Mouse (Mus musculus): ENCODE measurements at regions not wholly inside any gene's neighbourhood (a gene's known extent, or its start where the extent isn't known, plus 50 kb on each side); places are given as distances from the start of the nearest gene placed in this dataset.
"Not testable (repeated sequence)": the region's sequence is repeated elsewhere in the genome, so short reads cannot be mapped to it uniquely, and the experiment has no call there.

- no peak for DNase-seq
- H3K4me3 ChIP-seq (replicated peaks; ENCODE audit: insufficient read depth, low read depth, low read length): no peak overlapping the region
Observed at GRCm38 (mm10) chrX:110269652-110270051, 544.4 kb upstream of the Pou3f4 start.

GRCm38 (mm10) chrX:110274277-110274676 lies 539.8 kb upstream of the Pou3f4 start:
- not testable (repeated sequence) for H3K27me3 ChIP-seq (ENCODE audit: control insufficient read depth, insufficient read depth, low read length); H3K27ac ChIP-seq (ENCODE audit: insufficient read depth, low read length); H3K4me3 ChIP-seq (replicated peaks; ENCODE audit: insufficient read depth, low read depth, low read length); H3K4me1 ChIP-seq (ENCODE audit: control insufficient read depth, insufficient read depth, low read length); DNase-seq
- 92% methylated on average over 3 of the region's 3 CpGs for WGBS

More at GRCm38 (mm10) chrX:110269652-110270051, 544.4 kb upstream of the Pou3f4 start:
- H3K27me3 ChIP-seq (ENCODE audit: control insufficient read depth, insufficient read depth, low read length): no peaks in the 10 kb centered on the region
- TF ChIP-seq CTCF (IDR thresholded peaks at IDR 0.05; ENCODE audit: borderline replicate concordance, insufficient read depth, low read depth, low read length): no peak
- TF ChIP-seq POLR2A (IDR thresholded peaks at IDR 0.05; ENCODE audit: borderline replicate concordance, insufficient read depth, low read length): no peak
- no peak overlapping the region for H3K27ac ChIP-seq (ENCODE audit: insufficient read depth, low read length)
- H3K4me1 ChIP-seq (ENCODE audit: control insufficient read depth, insufficient read depth, low read length): no peaks in the 10 kb centered on the region

GRCm38 (mm10) chrX:110275390-110275789 lies 538.7 kb upstream of the Pou3f4 start:
- no peak for DNase-seq
- Histone ChIP-seq H3K27ac (ENCODE audit: insufficient read depth, low read length) (no peak overlapping the region), H3K4me3 (replicated peaks; ENCODE audit: insufficient read depth, low read depth, low read length) (no peak overlapping the region), H3K27me3 (ENCODE audit: control insufficient read depth, insufficient read depth, low read length) (no peaks in the 10 kb centered on the region), H3K4me1 (ENCODE audit: control insufficient read depth, insufficient read depth, low read length) (no peaks in the 10 kb centered on the region)
- 94% methylated on average over 4 of the region's 4 CpGs for WGBS
- TF ChIP-seq POLR2A (IDR thresholded peaks at IDR 0.05; ENCODE audit: borderline replicate concordance, insufficient read depth, low read length): no peak
- TF ChIP-seq CTCF (IDR thresholded peaks at IDR 0.05; ENCODE audit: borderline replicate concordance, insufficient read depth, low read depth, low read length): no peak

- no peak for TF ChIP-seq CTCF (IDR thresholded peaks at IDR 0.05; ENCODE audit: borderline replicate concordance, insufficient read depth, low read depth, low read length)
- no peak for TF ChIP-seq POLR2A (IDR thresholded peaks at IDR 0.05; ENCODE audit: borderline replicate concordance, insufficient read depth, low read length)
- WGBS: 90% methylated on average over 3 of the region's 3 CpGs
- no peaks in the 10 kb centered on the region for H3K4me1 ChIP-seq (ENCODE audit: control insufficient read depth, insufficient read depth, low read length)
- no peak overlapping the region for H3K4me3 ChIP-seq (replicated peaks; ENCODE audit: insufficient read depth, low read depth, low read length)
- no peak overlapping the region for H3K27ac ChIP-seq (ENCODE audit: insufficient read depth, low read length)
- DNase-seq: no peak
- H3K27me3 ChIP-seq (ENCODE audit: control insufficient read depth, insufficient read depth, low read length): no peaks in the 10 kb centered on the region
Observed at GRCm38 (mm10) chrX:110275830-110276229, 538.2 kb upstream of the Pou3f4 start.

GRCm38 (mm10) chrX:110279492-110280213 lies 534.4 kb upstream of the Pou3f4 start:
- TF ChIP-seq POLR2A (IDR thresholded peaks at IDR 0.05; ENCODE audit: borderline replicate concordance, insufficient read depth, low read length) (no peak), CTCF (IDR thresholded peaks at IDR 0.05; ENCODE audit: borderline replicate concordance, insufficient read depth, low read depth, low read length) (no peak)
- no peak overlapping the region for H3K4me3 ChIP-seq (replicated peaks; ENCODE audit: insufficient read depth, low read depth, low read length)
- H3K4me1 ChIP-seq (ENCODE audit: control insufficient read depth, insufficient read depth, low read length): no peaks in the 10 kb centered on the region
- H3K27me3 ChIP-seq (ENCODE audit: control insufficient read depth, insufficient read depth, low read length): no peaks in the 10 kb centered on the region
- WGBS: 33% methylated on average over 14 of the region's 14 CpGs
- DNase-seq: peak in 1 of 2 experiments; percentile 8
- no peak overlapping the region for H3K27ac ChIP-seq (ENCODE audit: insufficient read depth, low read length)

GRCm38 (mm10) chrX:110281389-110281872 lies 532.6 kb upstream of the Pou3f4 start:
- not testable (repeated sequence) for H3K27me3 ChIP-seq (ENCODE audit: control insufficient read depth, insufficient read depth, low read length); DNase-seq; H3K4me1 ChIP-seq (ENCODE audit: control insufficient read depth, insufficient read depth, low read length); H3K4me3 ChIP-seq (replicated peaks; ENCODE audit: insufficient read depth, low read depth, low read length); H3K27ac ChIP-seq (ENCODE audit: insufficient read depth, low read length)
- WGBS: 93% methylated on average over 13 of the region's 13 CpGs

- no peaks in the 10 kb centered on the region for H3K27me3 ChIP-seq (ENCODE audit: control insufficient read depth, insufficient read depth, low read length)
- H3K4me3 ChIP-seq (replicated peaks; ENCODE audit: insufficient read depth, low read depth, low read length): no peak overlapping the region
- WGBS: 74% methylated on average over 1 of the region's 1 CpGs
- no peak for DNase-seq
- TF ChIP-seq CTCF (IDR thresholded peaks at IDR 0.05; ENCODE audit: borderline replicate concordance, insufficient read depth, low read depth, low read length) (no peak), POLR2A (IDR thresholded peaks at IDR 0.05; ENCODE audit: borderline replicate concordance, insufficient read depth, low read length) (no peak)
- H3K27ac ChIP-seq (ENCODE audit: insufficient read depth, low read length): no peak overlapping the region
- H3K4me1 ChIP-seq (ENCODE audit: control insufficient read depth, insufficient read depth, low read length): no peaks in the 10 kb centered on the region
Observed at GRCm38 (mm10) chrX:110281929-110282328, 532.2 kb upstream of the Pou3f4 start.

GRCm38 (mm10) chrX:110289397-110289796 lies 524.7 kb upstream of the Pou3f4 start:
- Histone ChIP-seq H3K4me3 (replicated peaks; ENCODE audit: insufficient read depth, low read depth, low read length) (no peak overlapping the region), H3K27me3 (ENCODE audit: control insufficient read depth, insufficient read depth, low read length) (no peaks in the 10 kb centered on the region), H3K4me1 (ENCODE audit: control insufficient read depth, insufficient read depth, low read length) (no peaks in the 10 kb centered on the region), H3K27ac (ENCODE audit: insufficient read depth, low read length) (no peak overlapping the region)
- TF ChIP-seq POLR2A (IDR thresholded peaks at IDR 0.05; ENCODE audit: borderline replicate concordance, insufficient read depth, low read length): no peak
- WGBS: 78% methylated on average over 1 of the region's 1 CpGs
- DNase-seq: no peak
